Mouse (Mus musculus): ENCODE measurements at regions not wholly inside any gene's neighbourhood (a gene's known extent, or its start where the extent isn't known, plus 50 kb on each side); places are given as distances from the start of the nearest gene placed in this dataset.

GRCm38 (mm10) chr4:56419122-56419913 lies 320.6 kb upstream of the Gm26657 start:
- TF ChIP-seq POLR2A (IDR thresholded peaks at IDR 0.05; ENCODE audit: borderline replicate concordance, extremely low read depth, insufficient read depth, insufficient read length, poor library complexity, severe bottlenecking) (no peak), CTCF (IDR thresholded peaks at IDR 0.05; ENCODE audit: borderline replicate concordance, extremely low read depth, insufficient read depth, insufficient read length) (no peak)

Measured in brain, embryonic 14.5 days (tissue).